Mouse (Mus musculus) heart, embryonic 16.5 days (tissue): ENCODE measurements around the gene Gm45808. TPM values are rescaled to one million over a fixed set of nuclear protein-coding genes. Genes with fewer than 3 reads are reported as not detected.
"Not testable (repeated sequence)": the region's sequence is repeated elsewhere in the genome, so short reads cannot be mapped to it uniquely, and the experiment has no call there.

Experiments used
- ATAC-seq: fragments of 200-750 bp; cut with Nextera tagmentation; replicated peaks from 2 replicates; pipeline ENCODE4 v1.8.0; 2017; ENCODE audit warnings: moderate number of reproducible peaks; ENCODE audit not compliant: insufficient read depth, low FRiP score; ENCODE audit errors: extremely low read depth
- H3K27ac ChIP-seq: fragments of 300-500 bp; sonication (generic); 2 replicates; pipeline ENCODE4 v1.5.1; 2014; ENCODE audit warnings: mild to moderate bottlenecking, low read length, control low read depth, moderate library complexity
- H3K27me3 ChIP-seq: fragments of 300-500 bp; sonication (generic); 2 replicates; pipeline ENCODE4 v1.6.1; 2014; ENCODE audit warnings: low read length, mixed read lengths; ENCODE audit not compliant: control insufficient read depth, insufficient read depth
- H3K36me3 ChIP-seq: fragments of 300-500 bp; sonication (generic); 2 replicates; pipeline ENCODE4 v1.6.1; 2014; ENCODE audit not compliant: control insufficient read depth, insufficient read depth
- H3K4me1 ChIP-seq: fragments of 300-500 bp; sonication (generic); 2 replicates; pipeline ENCODE4 v1.6.1; 2014; ENCODE audit warnings: low read length, mixed read lengths; ENCODE audit not compliant: control insufficient read depth, insufficient read depth
- H3K4me2 ChIP-seq: fragments of 300-500 bp; sonication (generic); 2 replicates; pipeline ENCODE4 v1.6.1; 2014; ENCODE audit warnings: low read depth, mild to moderate bottlenecking, control low read depth, low read length
- H3K4me3 ChIP-seq: fragments of 300-500 bp; sonication (generic); 2 replicates; pipeline ENCODE4 v1.5.1; 2014; ENCODE audit warnings: mild to moderate bottlenecking, control low read depth, low read length
- H3K9ac ChIP-seq: fragments of 300-500 bp; sonication (generic); 2 replicates; pipeline ENCODE4 v1.6.1; 2014; ENCODE audit warnings: low read length, control low read depth
- H3K9me3 ChIP-seq: fragments of 300-500 bp; sonication (generic); replicated peaks from 2 replicates; pipeline ENCODE4 v1.6.1; 2016; ENCODE audit warnings: low read length; ENCODE audit not compliant: control insufficient read depth
- WGBS: fragments of 180-500 bp; shearing (Covaris S2); extraction: QIAGEN DNeasy Blood & Tissue Kit; methylation state at CpG from one replicate; pipeline ENCODE4 v1.1.7; 2014; 5-methylcytosine and 5-hydroxymethylcytosine counted together
- polyA plus RNA-seq: library from polyadenylated mRNA; unstranded; fragments of >200 nt; fragmentation: Nextera tagmentation; extraction: Ambion mirVana; gene quantifications from 2 replicates; pipeline ENCODE4 v1.2.1, GENCODE M21; 2015

The Gm45808 gene
- polyA plus RNA-seq, 1 experiment from 2014 or later, result not detected

DNA sequence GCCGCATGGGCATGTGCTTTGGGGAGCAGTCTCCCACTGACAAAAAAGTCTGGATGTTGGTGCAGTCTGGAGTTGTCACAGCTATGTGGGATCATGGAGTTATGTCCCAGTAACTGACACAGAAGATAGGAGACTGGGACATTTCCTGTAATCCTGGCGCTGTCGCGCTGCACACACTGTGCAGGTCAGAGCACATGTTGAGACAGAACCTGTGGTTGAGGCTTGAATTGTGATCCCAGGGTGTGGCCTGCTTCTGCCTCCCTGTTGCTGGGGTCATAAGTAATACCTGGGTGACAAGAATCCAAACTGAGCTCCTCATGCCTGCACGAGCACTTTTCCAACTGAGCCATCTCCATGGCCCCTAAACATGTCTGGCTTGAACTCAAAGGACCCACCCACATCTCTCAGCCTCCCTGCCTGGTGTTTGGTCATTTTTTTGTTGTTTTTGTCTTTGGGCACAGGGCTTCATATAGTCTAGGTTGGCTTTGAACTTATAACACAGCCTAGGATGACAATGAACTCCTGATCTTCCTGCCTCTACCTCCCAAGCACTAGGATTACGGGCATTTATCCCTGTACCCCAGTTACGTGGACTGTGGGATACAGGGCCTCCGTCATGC lies 5.7 kb upstream of the Gm45808 start:
- Histone ChIP-seq H3K27me3 (no peaks in the 10 kb centered on the region), H3K27ac (no peak overlapping the region), H3K9ac (no peak overlapping the region), H3K4me1 (peaks cover 9% of the 10 kb centered on the region; the same call in 1 of the 2 replicates), H3K4me2 (no peak overlapping the region), H3K36me3 (peaks cover 27% of the 10 kb centered on the region), H3K4me3 (no peak overlapping the region), H3K9me3 (no peaks in the 10 kb centered on the region)
- WGBS, result 92% methylated on average over 8 of the region's 8 CpGs
- no peak for ATAC-seq

DNA sequence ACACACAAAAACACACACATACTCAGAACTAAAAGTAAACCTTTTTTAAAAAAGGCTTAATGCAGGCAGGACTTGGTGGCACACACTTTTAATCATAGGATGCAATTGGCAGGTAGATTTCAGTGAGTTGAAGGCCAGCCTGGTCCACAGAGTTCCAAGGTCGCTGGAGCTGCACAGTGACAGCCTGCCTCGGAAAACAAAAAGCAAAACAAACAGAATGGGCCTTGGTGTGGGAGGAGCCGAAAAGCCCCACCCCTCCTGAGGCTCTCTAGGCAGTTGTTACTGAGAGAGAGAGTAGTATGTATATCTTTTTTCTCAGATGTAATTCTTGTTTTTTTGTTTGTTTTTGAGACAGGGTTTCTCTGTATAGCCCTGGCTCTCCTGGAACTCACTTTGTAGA lies 4.7 kb upstream of the Gm45808 start:
- H3K27ac ChIP-seq, result no peak overlapping the region
- ATAC-seq, result no peak
- H3K9me3 ChIP-seq, result no peaks in the 10 kb centered on the region
- 22% methylated on average over 3 of the region's 3 CpGs for WGBS
- no peaks in the 10 kb centered on the region for H3K27me3 ChIP-seq
- no peak overlapping the region; the same call in 1 of the 2 replicates for H3K4me2 ChIP-seq
- H3K4me3 ChIP-seq, result no peak overlapping the region
- H3K9ac ChIP-seq, result 0 out of 2 replicates have a peak overlapping the region, but pooled peaks have one; percentile 5
- H3K36me3 ChIP-seq, result peaks cover 23% of the 10 kb centered on the region
- peaks cover 9% of the 10 kb centered on the region; the same call in 1 of the 2 replicates for H3K4me1 ChIP-seq

DNA sequence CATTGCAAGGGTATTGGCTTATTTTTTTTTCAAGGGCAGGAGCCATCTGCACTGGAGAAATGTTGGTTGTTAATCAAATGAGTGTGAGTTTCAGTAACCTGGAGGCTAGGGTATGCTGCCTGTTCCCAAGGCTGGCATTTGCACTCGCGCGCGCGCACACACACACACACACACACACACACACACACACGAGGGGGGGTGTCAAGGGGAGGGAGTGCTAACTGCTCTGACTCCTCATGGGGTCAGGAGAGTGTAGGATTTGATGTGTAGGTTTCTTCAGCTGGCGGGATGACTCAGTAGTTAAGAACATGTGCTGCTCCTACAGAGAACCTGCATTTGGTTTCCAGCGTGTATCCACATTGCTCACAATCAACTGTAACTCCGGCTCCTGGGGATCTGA lies 4.2 kb upstream of the Gm45808 start:
- Histone ChIP-seq H3K4me2 (no peak overlapping the region; the same call in 1 of the 2 replicates), H3K36me3 (peaks cover 23% of the 10 kb centered on the region), H3K9me3 (no peaks in the 10 kb centered on the region), H3K4me1 (peaks cover 9% of the 10 kb centered on the region; the same call in 1 of the 2 replicates), H3K9ac (0 out of 2 replicates have a peak overlapping the region, but pooled peaks have one; percentile 5), H3K27ac (no peak overlapping the region), H3K27me3 (no peaks in the 10 kb centered on the region), H3K4me3 (no peak overlapping the region)
- no peak for ATAC-seq
- WGBS, result 35% methylated on average over 9 of the region's 9 CpGs

DNA sequence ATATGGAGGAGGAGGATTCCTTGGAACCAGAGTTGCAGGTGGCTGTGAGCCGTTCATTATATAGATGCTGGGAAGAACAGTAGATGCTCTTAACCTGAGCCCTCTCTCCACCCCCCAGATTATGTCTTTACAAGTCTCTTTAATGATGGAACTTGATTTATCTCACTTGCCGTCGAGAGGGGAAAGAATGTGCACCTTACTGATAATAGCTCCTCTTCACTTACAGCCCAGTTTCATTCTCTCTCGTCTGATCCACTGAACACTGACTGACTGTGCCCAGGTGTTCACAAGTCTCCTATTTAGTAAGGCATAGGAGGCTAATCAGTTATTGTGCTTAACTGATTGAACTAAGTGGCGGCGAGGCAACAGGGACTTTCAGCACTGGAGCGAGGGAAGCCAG lies 3.0 kb upstream of the Gm45808 start:
- H3K9ac ChIP-seq, result no peak overlapping the region
- H3K27me3 ChIP-seq, result no peaks in the 10 kb centered on the region
- no peak overlapping the region for H3K4me3 ChIP-seq
- peaks cover 17% of the 10 kb centered on the region for H3K36me3 ChIP-seq
- no peak for ATAC-seq
- no peak overlapping the region for H3K27ac ChIP-seq
- 59% methylated on average over 7 of the region's 7 CpGs for WGBS
- H3K4me1 ChIP-seq, result peaks cover 9% of the 10 kb centered on the region; the same call in 1 of the 2 replicates
- no peak overlapping the region for H3K4me2 ChIP-seq
- H3K9me3 ChIP-seq, result no peaks in the 10 kb centered on the region

DNA sequence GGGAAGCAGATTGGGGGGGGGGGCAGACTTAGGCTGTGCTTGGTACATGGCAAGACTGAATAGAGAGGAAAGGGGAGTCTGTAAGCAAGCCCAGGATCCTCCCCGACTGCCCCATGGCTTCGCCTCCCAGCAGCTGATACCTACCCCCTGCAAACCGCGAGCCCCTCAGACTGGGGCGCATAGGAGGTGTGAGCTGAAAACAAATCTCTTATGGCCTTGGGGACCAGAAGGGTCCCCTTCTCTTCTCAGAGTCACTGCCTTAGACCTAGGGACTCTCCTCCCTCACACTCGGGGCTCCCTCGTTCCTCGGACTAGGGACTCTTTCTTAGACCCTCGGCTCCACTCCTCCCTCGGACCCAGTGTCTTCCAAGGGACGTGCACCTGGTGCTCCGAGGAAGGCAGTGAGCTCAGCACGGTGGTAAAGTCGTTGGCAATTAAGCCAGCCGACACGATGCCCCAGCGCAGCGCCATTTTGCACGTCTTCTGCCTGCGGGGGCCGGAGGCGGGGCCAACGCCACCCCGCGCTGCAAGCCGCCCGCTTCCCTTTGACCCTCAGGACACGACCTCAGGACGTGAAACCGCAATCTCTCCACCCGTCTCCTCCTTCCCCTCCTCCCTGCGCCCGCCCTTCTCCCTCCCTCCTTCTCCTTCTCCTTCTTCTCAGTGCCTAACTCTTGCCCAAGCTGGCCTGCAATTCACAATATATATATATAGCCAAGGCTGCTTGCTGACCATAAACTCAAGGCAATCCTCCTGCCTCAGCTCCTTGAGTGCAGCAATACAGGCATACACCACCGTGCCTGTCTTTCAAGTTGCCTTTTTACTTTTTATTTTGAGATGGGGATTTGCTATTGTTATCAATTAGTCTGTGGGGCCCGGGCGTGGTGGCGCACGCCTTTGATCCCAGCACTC lies 1.9 kb upstream of the Gm45808 start, which contains the start of gene Dhdh:
Gene Dhdh (minus strand): TSS at position 513 of the 912 bp plus-strand sequence.
- Histone ChIP-seq H3K9ac (peak within 1 kb of the TSS; percentile 72), H3K4me2 (peak within 1 kb of the TSS; percentile 77), H3K4me1 (peaks cover 9% of the 10 kb centered on the region; the same call in 1 of the 2 replicates), H3K27ac (peak within 1 kb of the TSS; percentile 61), H3K27me3 (no peaks in the 10 kb centered on the region), H3K4me3 (peak within 1 kb of the TSS; percentile 57), H3K9me3 (no peaks in the 10 kb centered on the region), H3K36me3 (peaks cover 7% of the 10 kb centered on the region)
- peak; percentile 64 for ATAC-seq
- 10% methylated on average over 38 of the region's 38 CpGs for WGBS

DNA sequence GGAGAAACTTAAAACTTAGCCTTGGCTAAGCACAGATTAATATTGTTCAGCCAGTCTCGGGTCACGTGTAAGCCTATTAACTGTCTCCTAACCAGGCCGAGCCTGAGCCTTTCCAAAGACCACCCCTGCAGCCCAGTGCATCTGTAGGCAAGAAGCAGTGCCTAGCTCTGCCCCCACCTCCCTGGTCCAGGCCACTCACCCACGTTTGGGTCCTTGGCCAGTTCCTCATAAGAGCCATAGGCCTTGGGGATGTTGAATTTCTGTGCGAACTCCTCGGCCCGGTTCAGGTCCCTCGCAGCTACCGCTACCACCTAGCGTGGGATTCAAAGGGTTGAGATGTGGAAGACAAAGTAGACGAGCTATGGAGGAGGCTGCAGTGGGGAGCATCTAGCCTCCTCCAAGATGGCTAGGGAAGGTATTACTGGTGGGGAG lies 1.3 kb upstream of the Gm45808 start:
- H3K27ac ChIP-seq, result no peak overlapping the region
- H3K9me3 ChIP-seq, result no peaks in the 10 kb centered on the region
- peak overlapping the region; percentile 72; the same call in 1 of the 2 replicates for H3K9ac ChIP-seq
- H3K27me3 ChIP-seq, result no peaks in the 10 kb centered on the region
- WGBS, result 56% methylated on average over 11 of the region's 11 CpGs
- 0 out of 2 replicates have a peak, but pooled peaks have one; percentile 23 for ATAC-seq
- peaks cover 9% of the 10 kb centered on the region; the same call in 1 of the 2 replicates for H3K4me1 ChIP-seq
- peak overlapping the region; percentile 57 for H3K4me3 ChIP-seq
- peak overlapping the region; percentile 77 for H3K4me2 ChIP-seq
- H3K36me3 ChIP-seq, result no peaks in the 10 kb centered on the region; the same call in 1 of the 2 replicates

DNA sequence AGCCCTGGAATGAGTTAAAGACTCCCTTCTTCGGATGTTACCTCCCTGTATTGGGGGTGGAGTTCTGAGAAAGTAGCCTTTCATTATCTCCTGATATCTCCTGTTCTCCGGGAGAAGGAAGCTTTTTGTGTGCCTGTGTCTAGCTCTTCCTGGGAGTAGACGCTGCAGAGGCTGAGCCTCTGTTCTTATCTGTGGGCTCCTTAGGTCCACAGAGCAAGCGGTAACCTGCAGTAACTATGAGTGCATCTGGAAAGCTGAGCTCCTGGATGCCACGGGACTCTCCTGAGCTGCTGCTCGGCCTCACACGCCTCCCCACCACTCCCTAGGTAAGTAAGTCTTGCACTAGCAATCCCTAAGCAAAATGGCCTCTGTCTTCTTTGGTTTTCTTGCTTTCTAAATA lies 453 bp downstream of the Gm45808 start:
- 54% methylated on average over 7 of the region's 7 CpGs for WGBS
- no peak for ATAC-seq
- H3K9ac ChIP-seq, result no peak overlapping the region
- no peak overlapping the region for H3K4me2 ChIP-seq
- no peak overlapping the region for H3K27ac ChIP-seq
- H3K36me3 ChIP-seq, result no peaks in the 10 kb centered on the region
- peaks cover 7% of the 10 kb centered on the region; the same call in 1 of the 2 replicates for H3K4me1 ChIP-seq
- H3K27me3 ChIP-seq, result no peaks in the 10 kb centered on the region
- no peaks in the 10 kb centered on the region for H3K9me3 ChIP-seq
- H3K4me3 ChIP-seq, result no peak overlapping the region

DNA sequence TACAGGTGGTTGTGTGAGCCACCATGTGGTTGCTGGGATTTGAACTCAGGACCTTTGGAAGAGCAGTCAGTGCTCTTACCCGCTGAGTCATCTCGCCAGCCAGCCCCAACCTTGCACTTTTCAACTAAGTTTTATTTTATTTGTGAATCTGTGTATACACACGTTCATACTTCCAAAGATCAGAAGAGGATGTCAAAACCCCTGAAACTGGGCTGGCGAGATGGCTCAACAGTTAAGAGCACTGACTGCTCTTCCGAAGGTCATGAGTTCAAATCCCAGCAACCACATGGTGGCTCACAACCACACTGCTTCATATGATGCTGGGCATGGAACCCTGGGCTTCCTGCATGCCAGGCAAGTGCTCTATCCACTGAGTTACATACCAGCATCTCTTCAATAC lies 1.6 kb downstream of the Gm45808 start:
- not testable (repeated sequence) for H3K9me3 ChIP-seq, H3K36me3 ChIP-seq, ATAC-seq, H3K9ac ChIP-seq, H3K27me3 ChIP-seq, H3K4me1 ChIP-seq, H3K4me3 ChIP-seq, H3K27ac ChIP-seq, H3K4me2 ChIP-seq
- WGBS, result 92% methylated on average over 5 of the region's 5 CpGs
